Mouse (Mus musculus): ENCODE results near the gene Acbd6. TPM values are rescaled to one million over a fixed set of nuclear protein-coding genes. Genes with fewer than 3 reads are reported as not detected.

Gene Acbd6
- polyA plus RNA-seq, 1 experiment from 2014 or later = 73.6 TPM

- Histone ChIP-seq H3K9me3 (no peaks in the 10 kb centered on the region), H3K4me1 (replicated peaks) (peaks cover 14% of the 10 kb centered on the region), H3K4me3 (replicated peaks) (no peak overlapping the region), H3K27ac (no peak overlapping the region), H3K27me3 (peaks cover 30% of the 10 kb centered on the region), H3K36me3 (no peaks in the 10 kb centered on the region), H3K4me2 (replicated peaks) (no peak overlapping the region), H3K9ac (replicated peaks) (no peak overlapping the region)
- 69% methylated on average over 2 of the region's 2 CpGs for WGBS
- ATAC-seq = no peak
Observed at GRCm38 (mm10) chr1:155713306-155713705, 155.4 kb downstream of the Acbd6 start.

GRCm38 (mm10) chr1:155715366-155715765 lies 157.4 kb downstream of the Acbd6 start:
- Histone ChIP-seq H3K27ac (no peak overlapping the region), H3K9me3 (no peaks in the 10 kb centered on the region), H3K4me3 (replicated peaks) (no peak overlapping the region), H3K4me1 (replicated peaks) (peaks cover 18% of the 10 kb centered on the region), H3K4me2 (replicated peaks) (no peak overlapping the region), H3K9ac (replicated peaks) (no peak overlapping the region), H3K36me3 (no peaks in the 10 kb centered on the region), H3K27me3 (peaks cover 42% of the 10 kb centered on the region)
- no peak for ATAC-seq

GRCm38 (mm10) chr1:155717301-155717700 lies 159.4 kb downstream of the Acbd6 start:
- Histone ChIP-seq H3K4me2 (replicated peaks) (no peak overlapping the region), H3K4me1 (replicated peaks) (peaks cover 15% of the 10 kb centered on the region), H3K27me3 (peaks cover 55% of the 10 kb centered on the region), H3K9ac (replicated peaks) (no peak overlapping the region), H3K36me3 (no peaks in the 10 kb centered on the region), H3K27ac (no peak overlapping the region), H3K9me3 (no peaks in the 10 kb centered on the region), H3K4me3 (replicated peaks) (no peak overlapping the region)
- 96% methylated on average over 12 of the region's 12 CpGs for WGBS
- no peak for ATAC-seq

- 64% methylated on average over 3 of the region's 3 CpGs for WGBS
- Histone ChIP-seq H3K36me3 (no peaks in the 10 kb centered on the region), H3K4me1 (replicated peaks) (0 out of 2 replicates have a peak, but pooled peaks cover 11% of the 10 kb centered on the region), H3K27me3 (peaks cover 68% of the 10 kb centered on the region), H3K4me2 (replicated peaks) (no peak overlapping the region), H3K9me3 (no peaks in the 10 kb centered on the region), H3K9ac (replicated peaks) (no peak overlapping the region), H3K27ac (no peak overlapping the region), H3K4me3 (replicated peaks) (no peak overlapping the region)
- no peak for ATAC-seq
Observed at GRCm38 (mm10) chr1:155718851-155719250, 160.9 kb downstream of the Acbd6 start.

GRCm38 (mm10) chr1:155720006-155720405 lies 162.1 kb downstream of the Acbd6 start:
- 0 out of 2 replicates have a peak, but pooled peaks cover 11% of the 10 kb centered on the region for H3K4me1 ChIP-seq (replicated peaks)
- H3K4me2 ChIP-seq (replicated peaks) = no peak overlapping the region
- no peaks in the 10 kb centered on the region for H3K36me3 ChIP-seq
- no peaks in the 10 kb centered on the region; the same call in 1 of the 2 replicates for H3K9me3 ChIP-seq
- no peak overlapping the region for H3K4me3 ChIP-seq (replicated peaks)
- WGBS = 63% methylated on average over 5 of the region's 5 CpGs
- no peak overlapping the region for H3K27ac ChIP-seq
- no peak for ATAC-seq
- H3K9ac ChIP-seq (replicated peaks) = no peak overlapping the region
- H3K27me3 ChIP-seq = peaks cover 74% of the 10 kb centered on the region

- 26% methylated on average over 8 of the region's 8 CpGs for WGBS
- peaks cover 89% of the 10 kb centered on the region for H3K27me3 ChIP-seq
- no peak for ATAC-seq
- no peak overlapping the region for H3K9ac ChIP-seq (replicated peaks)
- H3K9me3 ChIP-seq = no peaks in the 10 kb centered on the region; the same call in 1 of the 2 replicates
- H3K4me3 ChIP-seq (replicated peaks) = no peak overlapping the region
- no peak overlapping the region for H3K27ac ChIP-seq
- no peak overlapping the region for H3K4me2 ChIP-seq (replicated peaks)
- H3K36me3 ChIP-seq = no peaks in the 10 kb centered on the region
- 0 out of 2 replicates have a peak, but pooled peaks cover 11% of the 10 kb centered on the region for H3K4me1 ChIP-seq (replicated peaks)
Observed at GRCm38 (mm10) chr1:155721443-155721842, 163.5 kb downstream of the Acbd6 start.

- Histone ChIP-seq H3K27me3 (peaks cover 93% of the 10 kb centered on the region), H3K4me1 (replicated peaks) (0 out of 2 replicates have a peak, but pooled peaks cover 11% of the 10 kb centered on the region), H3K9ac (replicated peaks) (no peak overlapping the region), H3K36me3 (no peaks in the 10 kb centered on the region), H3K9me3 (no peaks in the 10 kb centered on the region; the same call in 1 of the 2 replicates), H3K27ac (no peak overlapping the region), H3K4me2 (replicated peaks) (peak overlapping the region; percentile 37), H3K4me3 (replicated peaks) (peak overlapping the region; percentile 11; the same call in 1 of the 2 replicates)
- no peak; the same call in 1 of the 2 replicates for ATAC-seq
- WGBS = under 1% methylated on average over 13 of the region's 13 CpGs
Observed at GRCm38 (mm10) chr1:155722185-155722584, 164.3 kb downstream of the Acbd6 start.

GRCm38 (mm10) chr1:155724301-155724700 lies 166.4 kb downstream of the Acbd6 start:
- Histone ChIP-seq H3K4me1 (replicated peaks) (peaks cover 15% of the 10 kb centered on the region), H3K4me3 (replicated peaks) (no peak overlapping the region), H3K27ac (no peak overlapping the region), H3K27me3 (peaks cover 95% of the 10 kb centered on the region), H3K9ac (replicated peaks) (no peak overlapping the region), H3K4me2 (replicated peaks) (no peak overlapping the region), H3K36me3 (no peaks in the 10 kb centered on the region), H3K9me3 (no peaks in the 10 kb centered on the region; the same call in 1 of the 2 replicates)
- ATAC-seq = no peak
- 77% methylated on average over 3 of the region's 3 CpGs for WGBS

- H3K4me1 ChIP-seq (replicated peaks) = peaks cover 18% of the 10 kb centered on the region
- H3K27me3 ChIP-seq = peaks cover 96% of the 10 kb centered on the region
- ATAC-seq = no peak
- no peaks in the 10 kb centered on the region; the same call in 1 of the 2 replicates for H3K9me3 ChIP-seq
- no peak overlapping the region for H3K9ac ChIP-seq (replicated peaks)
- H3K27ac ChIP-seq = no peak overlapping the region
- H3K4me3 ChIP-seq (replicated peaks) = no peak overlapping the region
- H3K36me3 ChIP-seq = no peaks in the 10 kb centered on the region
- WGBS = 64% methylated on average over 2 of the region's 2 CpGs
- H3K4me2 ChIP-seq (replicated peaks) = no peak overlapping the region
Observed at GRCm38 (mm10) chr1:155725876-155726275, 168.0 kb downstream of the Acbd6 start.

- Histone ChIP-seq H3K9ac (replicated peaks) (no peak overlapping the region), H3K9me3 (no peaks in the 10 kb centered on the region; the same call in 1 of the 2 replicates), H3K27me3 (peaks cover 98% of the 10 kb centered on the region), H3K4me1 (replicated peaks) (peaks cover 10% of the 10 kb centered on the region), H3K4me3 (replicated peaks) (no peak overlapping the region), H3K27ac (no peak overlapping the region), H3K36me3 (no peaks in the 10 kb centered on the region), H3K4me2 (replicated peaks) (no peak overlapping the region)
- WGBS = 24% methylated on average over 10 of the region's 10 CpGs
- ATAC-seq = no peak
Observed at GRCm38 (mm10) chr1:155727830-155728229, 169.9 kb downstream of the Acbd6 start.

- H3K27ac ChIP-seq = no peak overlapping the region
- peak; percentile 71 for ATAC-seq
- H3K9me3 ChIP-seq = no peaks in the 10 kb centered on the region; the same call in 1 of the 2 replicates
- H3K4me3 ChIP-seq (replicated peaks) = peak overlapping the region; percentile 17
- H3K4me1 ChIP-seq (replicated peaks) = peaks cover 10% of the 10 kb centered on the region
- no peaks in the 10 kb centered on the region for H3K36me3 ChIP-seq
- peak overlapping the region; percentile 40 for H3K4me2 ChIP-seq (replicated peaks)
- peaks cover 98% of the 10 kb centered on the region for H3K27me3 ChIP-seq
- peak overlapping the region; percentile 26; the same call in 1 of the 2 replicates for H3K9ac ChIP-seq (replicated peaks)
- under 1% methylated on average over 23 of the region's 23 CpGs for WGBS
Observed at GRCm38 (mm10) chr1:155729113-155729795, 171.3 kb downstream of the Acbd6 start.

- ATAC-seq = no peak
- Histone ChIP-seq H3K4me2 (replicated peaks) (no peak overlapping the region), H3K36me3 (no peaks in the 10 kb centered on the region), H3K27ac (no peak overlapping the region), H3K9ac (replicated peaks) (no peak overlapping the region), H3K9me3 (no peaks in the 10 kb centered on the region), H3K4me3 (replicated peaks) (no peak overlapping the region), H3K27me3 (peaks cover 97% of the 10 kb centered on the region), H3K4me1 (replicated peaks) (peaks cover 10% of the 10 kb centered on the region)
- 3% methylated on average over 2 of the region's 2 CpGs for WGBS
Observed at GRCm38 (mm10) chr1:155731156-155731555, 173.2 kb downstream of the Acbd6 start.

Measured in midbrain, embryonic 13.5 days (tissue).